Mouse (Mus musculus): Measurements from ENCODE around the gene Npas3.

Gene Npas3

DNA sequence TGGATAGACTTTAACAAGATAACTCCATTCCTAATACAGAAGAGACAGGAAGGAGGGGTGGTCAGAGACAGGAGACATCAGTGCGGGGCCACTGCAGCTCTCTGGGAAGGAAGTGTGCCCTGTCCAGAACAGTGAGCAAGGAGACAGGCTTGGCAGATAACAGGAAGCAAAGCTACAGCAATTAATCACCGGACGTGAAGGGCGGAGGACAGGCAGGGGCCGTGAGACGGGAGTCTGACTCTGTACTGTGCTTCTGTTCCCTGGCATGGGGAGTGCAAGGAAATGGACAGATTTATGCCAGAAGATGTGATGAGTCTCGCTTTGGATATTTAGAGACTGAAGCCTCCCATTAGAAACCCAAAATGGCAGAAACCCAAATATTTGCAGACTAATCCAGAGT lies 47.3 kb downstream of the Npas3 start:
- DNase-seq (ENCODE audit: low read depth) = no peak

DNA sequence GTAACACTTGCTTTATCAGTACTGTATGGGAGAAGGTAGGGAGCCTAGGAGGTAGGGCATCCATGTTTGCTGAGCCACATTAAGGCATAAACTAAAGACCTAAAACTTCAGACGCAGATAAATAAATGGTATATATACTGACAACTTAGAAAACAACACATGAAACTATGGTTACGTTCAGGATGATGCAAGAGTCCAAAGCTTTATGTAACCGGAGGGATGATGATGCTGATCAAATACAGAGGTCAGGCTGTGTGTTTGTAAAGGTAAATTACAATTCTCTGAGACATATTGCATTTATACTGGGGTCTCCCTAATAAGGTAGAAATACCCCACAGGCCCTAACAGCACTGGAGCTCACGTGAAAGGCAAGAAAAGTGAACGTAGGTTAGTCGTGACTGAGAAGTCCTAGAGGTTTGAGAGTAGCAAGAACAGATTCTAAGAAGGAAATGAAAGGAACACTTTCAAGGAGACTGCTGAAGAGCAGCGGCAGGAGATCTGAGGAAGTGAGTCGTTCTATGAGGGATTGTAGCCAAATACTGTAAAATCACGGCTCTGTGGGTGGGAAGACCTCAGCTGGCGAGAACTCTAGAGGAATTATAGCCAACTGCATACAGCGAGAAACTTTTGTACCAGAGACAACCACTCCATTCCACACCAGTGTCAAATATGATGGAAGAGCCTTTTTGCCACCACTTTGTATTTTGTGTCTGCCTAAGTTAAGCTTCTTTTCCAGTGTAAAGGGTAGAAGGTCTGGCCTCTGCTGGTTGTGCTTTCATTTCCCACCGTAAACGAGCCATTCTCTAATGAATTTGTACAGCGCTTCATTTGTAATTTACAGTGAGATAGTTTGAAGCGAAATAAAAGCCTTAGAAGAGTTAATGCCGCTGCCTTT lies 49.7 kb downstream of the Npas3 start:
- no peak for DNase-seq (ENCODE audit: low read depth)

DNA sequence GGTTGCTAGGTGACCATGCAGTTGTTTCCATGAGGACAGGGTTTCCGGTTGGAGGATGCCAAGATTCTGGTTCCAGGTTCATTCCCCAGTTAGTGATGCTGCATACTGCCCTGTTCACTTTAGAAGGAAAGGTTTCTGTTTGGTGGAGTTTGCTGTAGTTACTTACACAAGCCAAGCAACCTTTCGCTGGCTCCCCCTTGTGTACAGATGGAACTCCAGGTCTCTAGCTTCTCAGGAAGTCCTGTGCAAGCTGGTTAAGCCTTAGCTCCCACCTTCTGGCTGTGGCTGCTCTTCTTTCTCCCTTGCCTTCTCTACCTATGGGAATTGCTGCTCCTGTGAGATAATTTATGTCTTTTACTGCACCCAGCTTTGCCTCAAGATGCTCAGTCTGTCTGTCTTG lies 52.5 kb downstream of the Npas3 start:
- DNase-seq (ENCODE audit: low read depth) = peak; percentile 16

DNA sequence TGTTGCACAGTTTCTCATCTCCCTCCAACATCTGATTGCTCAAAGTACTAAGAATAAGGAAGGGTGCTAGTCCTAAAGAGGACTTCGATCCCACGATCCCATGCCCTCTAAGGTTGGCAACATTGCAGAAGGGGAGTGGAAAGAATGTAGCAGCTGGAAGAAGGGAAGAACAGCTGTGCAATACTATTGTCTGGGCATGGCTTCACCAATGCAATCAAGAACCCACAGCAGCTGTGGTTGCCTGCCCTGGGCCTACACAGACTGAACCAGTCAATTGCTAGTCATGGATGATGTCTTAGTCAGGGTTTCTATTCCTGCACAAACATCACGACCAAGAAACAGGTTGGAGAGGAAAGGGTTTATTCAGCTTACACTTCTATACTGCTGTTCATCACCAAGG lies 53.7 kb downstream of the Npas3 start:
- DNase-seq (ENCODE audit: low read depth) = no peak

DNA sequence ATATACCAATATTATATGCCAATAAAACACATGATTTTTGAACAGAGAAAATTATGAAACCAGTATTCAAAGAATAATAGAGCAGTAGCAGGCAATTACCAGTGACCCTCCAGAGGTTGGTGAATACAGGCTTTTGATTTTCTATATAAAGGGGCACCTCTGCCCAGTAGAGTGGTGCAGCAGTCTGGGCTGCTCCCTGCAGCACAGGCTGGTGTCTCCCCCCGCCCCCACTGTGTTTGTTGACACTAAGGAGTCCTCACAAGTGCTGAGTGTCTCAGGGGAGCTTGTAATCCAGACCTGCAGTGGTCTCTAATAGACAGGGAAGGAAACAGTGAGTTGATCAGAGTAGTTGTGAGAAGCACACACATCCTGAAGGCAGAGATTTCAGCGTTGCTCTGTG lies 68.2 kb downstream of the Npas3 start:
- DNase-seq (ENCODE audit: low read depth) = no peak

DNA sequence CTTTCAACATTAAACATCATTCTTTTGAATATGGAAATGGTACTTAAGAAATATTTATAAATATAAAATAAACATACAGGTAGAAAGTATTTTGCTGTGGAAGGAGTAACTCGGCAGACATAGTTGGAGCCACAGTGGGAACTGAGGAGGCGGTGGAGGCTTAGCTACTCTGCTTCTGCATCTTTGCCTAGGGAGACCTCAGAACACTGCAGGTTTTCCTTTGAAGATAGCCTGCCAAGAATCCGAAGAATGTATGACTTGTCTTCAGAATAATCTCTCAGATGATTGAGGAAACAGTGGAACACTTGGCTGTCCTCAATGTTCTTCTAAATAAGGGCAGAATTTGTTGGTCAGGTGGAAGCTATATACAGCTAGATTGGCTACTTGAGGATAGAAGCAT lies 69.3 kb downstream of the Npas3 start:
- no peak for DNase-seq (ENCODE audit: low read depth)

DNA sequence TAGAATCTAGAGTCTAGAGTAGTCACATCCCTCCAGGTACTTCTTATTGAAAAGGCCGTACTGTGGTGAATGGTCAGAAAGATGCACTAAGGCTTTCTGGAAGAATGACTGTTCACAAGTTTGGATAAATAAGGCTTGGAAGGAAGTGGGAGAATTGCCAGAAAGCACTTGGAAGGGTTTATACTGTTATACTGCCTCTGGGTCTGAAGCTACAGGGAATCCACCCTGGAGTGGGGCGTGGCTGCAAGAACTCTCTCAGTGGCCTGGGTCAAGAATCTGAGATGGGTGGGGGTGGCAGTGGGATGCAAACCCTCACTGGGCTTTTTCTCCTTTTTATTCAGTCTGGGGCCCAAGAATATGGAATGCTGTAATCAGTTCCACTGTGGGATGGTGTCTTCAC lies 72.0 kb downstream of the Npas3 start:
- no peak for DNase-seq (ENCODE audit: low read depth)

DNA sequence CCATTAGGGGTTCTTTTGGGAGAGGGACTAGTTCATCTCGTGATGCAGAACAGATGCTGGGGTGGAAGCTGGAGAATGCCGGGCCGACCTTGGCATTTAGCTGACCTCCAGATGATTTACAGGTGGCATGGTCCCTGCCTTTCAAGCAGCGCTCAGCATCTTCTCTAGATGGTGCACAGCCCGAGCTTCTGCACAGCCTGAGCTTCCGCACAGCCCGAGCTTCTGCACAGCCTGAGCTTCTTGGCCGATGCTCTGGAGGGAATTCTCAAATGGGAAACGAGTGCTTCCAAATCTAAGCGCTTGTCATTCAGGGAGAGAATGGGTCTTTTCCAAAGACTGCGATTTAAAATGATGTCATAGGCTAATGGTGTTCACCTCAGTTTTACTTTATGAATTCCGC lies 72.5 kb downstream of the Npas3 start:
- DNase-seq (ENCODE audit: low read depth) = no peak

DNA sequence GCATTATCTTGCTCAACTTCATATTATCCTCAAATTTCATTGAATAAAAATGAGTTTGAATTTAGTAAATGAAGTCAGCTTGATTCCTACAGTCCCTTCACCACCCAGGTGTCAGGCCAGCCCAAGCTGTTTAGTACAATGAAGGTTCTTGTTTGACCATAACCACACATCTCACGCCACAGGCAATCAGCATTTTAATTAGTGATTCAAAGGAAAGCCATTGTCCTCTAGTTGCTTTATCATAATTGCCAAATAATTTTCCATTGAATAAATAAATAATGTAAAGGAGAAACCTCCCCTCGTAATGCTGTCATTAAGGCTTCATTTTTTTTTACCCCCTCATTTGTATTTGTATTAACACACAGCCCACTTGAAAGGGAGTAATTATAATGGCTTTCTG lies 73.5 kb downstream of the Npas3 start:
- no peak for DNase-seq (ENCODE audit: low read depth)

DNA sequence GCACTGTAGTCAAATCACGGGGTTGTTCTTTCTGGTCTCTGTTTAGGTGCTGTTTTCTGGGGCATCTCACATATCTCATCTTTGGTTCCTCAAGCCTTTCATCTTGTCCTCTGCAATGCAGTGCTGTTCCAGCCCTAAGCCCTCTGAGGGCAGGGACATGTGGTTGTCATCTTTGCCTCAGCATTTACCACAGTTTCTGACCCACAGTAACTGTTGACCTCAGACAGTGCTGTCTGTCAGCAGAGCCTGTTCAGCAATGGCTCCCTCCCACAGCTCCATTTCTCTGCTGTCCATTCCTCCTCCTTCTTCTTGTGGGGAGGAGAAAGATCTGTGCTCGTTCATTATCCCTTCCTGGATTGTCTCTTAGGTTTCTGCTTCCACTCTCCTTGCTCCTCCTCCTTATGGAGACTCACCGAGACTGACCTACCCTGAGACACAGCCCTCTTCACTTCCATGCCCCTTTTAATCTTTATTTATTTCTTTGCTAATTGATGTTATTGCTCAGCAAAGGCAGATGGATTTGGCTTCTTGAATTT lies 79.2 kb downstream of the Npas3 start:
- no peak for DNase-seq (ENCODE audit: low read depth)

DNA sequence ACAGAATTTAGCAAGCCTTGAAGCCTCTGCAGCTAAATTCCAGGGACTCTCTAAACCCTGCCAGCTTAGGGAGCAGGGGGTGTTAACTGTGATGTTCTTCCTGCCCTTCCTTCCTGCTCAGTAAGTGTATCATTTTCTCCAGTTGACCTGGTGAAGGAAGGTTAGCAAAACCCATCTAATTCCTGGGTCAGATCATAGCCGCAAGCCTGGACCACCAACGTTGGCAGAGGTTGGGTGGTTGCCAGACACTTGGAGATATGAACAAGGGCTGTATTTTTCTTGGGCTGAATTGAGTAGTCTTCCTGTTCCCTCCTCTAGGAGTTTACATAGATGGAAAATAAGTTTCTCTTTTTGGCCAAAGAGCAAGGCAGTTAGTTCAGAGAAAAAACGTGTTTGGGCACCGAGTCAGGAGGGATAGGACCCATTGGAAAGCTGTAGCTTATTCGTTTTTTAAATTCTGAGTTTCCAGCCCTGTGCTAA lies 79.8 kb downstream of the Npas3 start:
- no peak for DNase-seq (ENCODE audit: low read depth)

DNA sequence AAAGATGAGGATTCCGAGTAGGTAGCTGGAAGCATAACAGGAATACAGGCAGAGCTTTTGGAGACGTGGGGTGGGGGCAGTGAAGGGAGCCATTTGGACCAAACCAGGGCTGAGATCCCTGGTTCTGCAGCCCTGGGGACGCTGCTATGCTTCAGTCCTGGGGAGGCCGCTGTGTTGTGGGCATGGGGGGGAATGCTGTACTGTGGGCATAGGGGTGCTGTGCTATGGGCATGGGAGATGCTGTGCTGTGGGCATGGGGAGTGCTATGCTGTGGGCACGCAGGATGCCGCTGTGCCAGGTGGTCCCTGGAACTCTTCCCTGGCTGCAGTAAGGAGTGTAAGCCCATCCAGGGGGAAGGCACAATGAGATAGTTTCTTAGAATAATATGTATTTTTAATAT lies 81.7 kb downstream of the Npas3 start:
- DNase-seq (ENCODE audit: low read depth) = no peak

DNA sequence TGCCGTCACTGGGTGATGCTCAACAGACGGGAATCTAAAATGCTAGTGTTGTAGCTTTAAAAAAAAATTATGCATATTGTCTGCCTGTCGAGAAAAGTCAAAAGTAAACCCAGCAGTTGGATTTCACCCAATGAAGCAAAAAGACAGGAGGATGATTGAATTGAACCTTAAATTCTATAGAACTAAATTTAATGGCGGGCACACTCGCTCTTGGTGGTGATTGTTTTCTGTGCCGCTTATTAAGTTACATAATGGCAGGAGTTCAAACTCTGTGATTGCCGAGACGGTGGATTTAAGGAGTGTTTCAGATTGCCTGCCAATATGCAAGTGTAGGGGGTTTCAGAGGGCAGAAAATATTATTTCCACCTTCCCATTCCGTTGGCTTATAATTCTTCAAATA lies 82.9 kb downstream of the Npas3 start:
- no peak for DNase-seq (ENCODE audit: low read depth)

DNA sequence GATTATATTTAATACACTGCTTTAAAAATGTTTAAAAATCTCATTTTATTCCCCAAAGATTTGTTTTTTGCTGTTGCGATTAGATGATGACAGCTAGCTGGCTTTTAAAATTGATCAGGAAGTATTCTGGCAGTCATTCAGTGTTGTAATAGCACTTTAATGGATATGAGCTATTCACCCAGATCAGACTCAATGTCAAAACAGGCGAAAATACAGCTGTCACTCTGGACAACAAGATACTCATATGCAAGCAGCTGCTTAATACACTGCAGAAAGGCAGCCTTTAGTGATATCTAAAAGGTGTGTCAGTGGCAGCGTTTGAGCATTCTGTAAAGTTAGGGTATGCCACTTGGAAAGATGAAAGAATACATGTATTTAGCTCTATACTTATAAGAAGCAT lies 83.3 kb downstream of the Npas3 start:
- no peak for DNase-seq (ENCODE audit: low read depth)

DNA sequence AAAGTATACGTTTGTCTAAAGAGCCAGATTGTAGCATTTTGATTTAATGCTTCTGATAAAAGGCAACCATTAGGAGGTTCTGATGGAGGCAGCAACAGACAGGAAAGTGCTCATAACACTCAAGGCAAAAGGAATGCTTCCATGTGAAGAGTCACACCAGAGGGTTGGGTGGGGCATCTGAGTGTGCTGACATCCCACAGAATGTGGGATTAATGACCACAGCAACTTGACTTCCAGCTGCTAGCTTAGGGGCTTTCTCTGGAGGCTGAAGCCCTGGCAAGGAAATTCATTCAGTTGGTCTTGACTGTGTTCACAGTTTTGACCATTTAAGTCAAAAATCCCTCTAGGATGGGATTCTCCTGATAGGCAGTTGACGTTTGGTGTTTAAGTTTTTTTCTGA lies 84.8 kb downstream of the Npas3 start:
- no peak for DNase-seq (ENCODE audit: low read depth)

DNA sequence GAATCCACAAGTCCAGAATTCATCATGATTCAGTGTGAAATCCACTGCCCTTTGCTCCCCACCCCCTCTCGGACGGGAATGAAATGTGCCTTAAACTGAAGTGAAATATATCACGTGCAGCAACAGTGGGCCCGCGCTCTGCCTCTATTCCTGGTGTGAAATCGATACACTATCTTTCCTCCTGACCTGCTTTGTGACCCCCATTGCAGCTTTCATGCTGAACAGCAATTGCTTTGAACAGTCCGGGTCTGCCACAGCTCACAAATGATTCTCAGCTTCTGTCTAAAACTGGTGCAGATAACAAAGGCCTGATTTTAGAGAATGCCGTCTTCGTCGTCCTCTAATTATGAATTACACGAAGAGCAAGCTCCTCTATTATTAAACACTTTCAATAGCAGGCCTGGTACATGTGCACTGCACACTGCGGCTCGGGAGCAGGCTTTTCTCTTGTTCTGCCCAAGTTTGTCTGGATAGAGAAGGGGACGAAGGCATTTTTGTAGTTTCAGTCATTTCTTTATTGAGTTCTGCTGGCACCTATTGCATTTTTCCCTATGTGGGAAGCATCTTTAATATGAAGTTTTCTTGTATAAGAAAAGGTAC lies 90.0 kb downstream of the Npas3 start:
- DNase-seq (ENCODE audit: low read depth) = no peak

DNA sequence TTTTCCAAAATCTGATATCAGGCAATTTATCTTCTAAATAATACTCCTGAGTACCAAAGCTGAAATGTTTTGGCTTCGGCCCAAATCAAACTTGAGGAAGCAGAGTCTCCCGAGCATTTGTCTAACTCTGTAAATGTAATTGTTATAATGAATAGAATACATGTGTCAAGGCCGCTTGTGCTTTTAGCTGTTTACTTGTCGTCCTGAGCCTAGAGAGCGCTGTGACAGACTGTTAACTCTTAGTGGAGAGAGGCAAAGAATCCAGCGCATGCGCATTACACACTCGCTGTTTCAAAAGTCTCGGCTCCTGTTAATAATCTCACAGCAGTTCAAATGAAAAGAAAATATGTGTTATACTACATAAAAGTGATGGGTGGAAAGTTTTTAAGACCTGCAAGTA lies 94.3 kb downstream of the Npas3 start:
- no peak for DNase-seq (ENCODE audit: low read depth)

DNA sequence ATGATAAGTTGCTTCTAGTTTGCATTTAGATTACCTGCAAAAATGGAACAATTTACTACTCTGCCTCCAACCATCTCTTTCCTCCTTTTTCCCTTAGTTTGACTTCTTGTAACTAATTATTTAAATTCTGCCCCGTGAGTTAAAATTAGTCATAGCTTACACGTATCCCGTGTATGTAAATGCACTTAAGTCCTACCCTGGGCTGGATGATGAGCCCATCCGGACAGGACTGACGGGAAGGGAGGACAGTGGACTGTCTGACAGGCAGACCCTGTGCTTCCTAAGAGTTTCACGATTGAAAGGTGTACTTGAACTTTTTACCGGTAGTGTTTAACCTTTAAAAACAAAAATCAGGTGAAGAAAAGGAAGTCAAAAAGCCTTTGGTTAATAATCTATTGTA lies 103.4 kb downstream of the Npas3 start:
- DNase-seq (ENCODE audit: low read depth) = no peak

DNA sequence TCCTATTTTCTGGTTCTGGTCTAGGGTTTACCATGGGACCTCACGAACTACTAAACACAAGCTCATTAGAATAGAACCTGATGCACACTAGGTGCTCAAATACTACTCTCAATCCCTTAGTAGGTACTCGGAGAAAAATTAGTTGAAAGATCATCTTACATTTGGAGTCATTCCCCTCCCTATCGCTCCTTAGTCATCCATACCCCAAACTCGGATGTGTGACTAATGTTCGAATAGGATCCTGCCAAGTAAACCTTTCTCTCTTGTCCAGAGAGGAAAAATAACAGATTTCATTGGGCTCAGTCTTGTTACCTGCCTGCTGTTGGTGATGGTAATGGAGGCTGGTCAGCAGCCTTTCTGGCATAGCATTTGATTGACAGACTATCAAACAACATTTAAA lies 117.3 kb downstream of the Npas3 start:
- DNase-seq (ENCODE audit: low read depth) = no peak

DNA sequence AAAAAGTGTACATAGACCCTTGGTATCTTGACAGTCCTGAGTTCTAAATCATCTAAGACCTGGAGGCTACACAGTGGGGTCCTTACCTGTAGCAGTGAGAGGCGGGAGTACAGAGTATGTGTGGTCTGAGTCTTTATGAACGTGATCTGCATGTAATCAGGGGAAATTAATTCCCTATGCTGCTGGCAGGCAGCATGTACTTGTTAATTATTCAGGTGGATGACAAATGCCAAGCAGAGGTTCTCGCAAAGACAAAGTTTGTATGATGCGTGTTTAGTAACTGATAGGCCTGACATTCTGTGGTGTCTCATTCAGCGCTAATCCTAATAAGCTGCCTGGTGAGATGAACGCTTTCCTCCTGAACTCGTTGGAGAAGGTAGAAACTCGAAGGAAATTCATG lies 136.4 kb downstream of the Npas3 start:
- no peak for DNase-seq (ENCODE audit: low read depth)

DNA sequence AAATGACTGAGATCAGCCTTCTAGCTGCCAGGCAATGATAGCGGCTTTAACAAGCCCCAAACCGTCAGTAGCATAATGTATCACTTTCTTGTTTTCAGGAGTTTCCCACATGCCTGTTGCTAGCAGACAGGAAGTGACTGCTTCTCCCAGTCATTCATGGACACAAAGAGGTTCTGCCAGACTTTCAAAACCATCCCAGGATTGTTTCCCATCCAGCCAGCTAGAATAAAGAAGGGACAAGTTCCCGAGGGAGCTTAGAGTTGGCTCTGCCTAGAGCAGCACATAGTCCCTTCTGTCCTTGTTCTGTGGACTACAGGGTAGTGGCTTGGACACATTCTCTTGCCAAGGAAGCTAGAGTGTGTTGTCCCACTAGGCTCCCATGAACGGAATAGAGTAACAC lies 157.4 kb downstream of the Npas3 start:
- DNase-seq (ENCODE audit: low read depth) = no peak

DNA sequence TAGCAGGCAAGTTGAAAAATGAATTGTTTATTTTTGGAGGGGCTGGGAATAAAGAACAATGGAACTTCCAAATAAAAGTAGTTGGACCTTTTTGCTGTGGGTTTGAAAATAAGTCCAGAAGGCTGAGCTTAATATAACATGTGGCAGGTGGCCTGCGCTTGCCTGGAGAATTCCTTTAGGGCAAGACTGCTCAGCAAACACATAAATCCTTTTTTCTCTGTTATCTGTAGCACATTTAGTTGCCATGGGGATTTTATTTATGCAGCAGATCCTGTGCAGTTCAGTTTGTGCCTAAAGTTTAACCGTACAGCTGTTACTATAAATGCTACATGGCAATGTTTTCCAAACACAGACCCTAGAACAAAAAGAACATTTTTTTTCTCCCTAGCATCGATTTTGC lies 159.3 kb downstream of the Npas3 start:
- no peak for DNase-seq (ENCODE audit: low read depth)

DNA sequence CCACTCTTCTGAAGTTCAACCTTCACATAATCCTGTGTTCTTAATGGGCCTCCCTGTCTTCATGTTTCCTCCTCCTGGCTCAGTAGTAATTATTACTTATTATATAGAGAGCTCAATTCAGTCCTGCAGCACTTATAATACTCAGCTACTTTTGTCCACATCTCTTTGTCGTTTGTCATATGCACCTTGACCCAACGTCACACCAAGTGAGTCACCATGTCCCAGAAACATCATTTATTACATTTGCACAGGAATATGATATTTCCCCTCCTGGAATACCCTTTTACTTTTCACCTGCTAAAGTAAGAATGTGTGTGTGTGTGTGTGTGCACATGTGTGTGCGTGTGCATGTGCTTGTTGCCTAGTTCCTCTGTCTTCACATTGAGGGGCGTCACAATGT lies 161.2 kb downstream of the Npas3 start:
- DNase-seq (ENCODE audit: low read depth) = no peak

DNA sequence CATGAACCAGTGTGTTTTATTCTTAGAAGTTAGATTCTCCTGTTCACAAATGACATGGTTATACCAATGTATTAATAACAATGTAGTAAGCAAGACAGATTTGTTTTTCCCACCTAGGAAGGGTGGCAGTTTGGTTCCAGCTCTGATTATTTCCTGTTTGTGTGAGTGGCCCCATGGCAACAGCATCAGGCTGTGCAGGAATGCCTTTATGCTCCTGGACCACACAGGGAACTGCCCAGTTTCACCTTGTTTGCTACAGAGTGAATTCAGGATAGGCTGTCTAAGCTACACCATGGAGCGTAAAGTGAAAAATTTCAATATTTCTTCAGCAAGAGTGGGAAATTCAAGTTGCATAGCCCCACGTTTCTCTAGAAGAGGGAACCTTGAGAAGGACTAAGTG lies 162.2 kb downstream of the Npas3 start:
- no peak for DNase-seq (ENCODE audit: low read depth)

All from 416B (cell line).